Mouse (Mus musculus) heart, embryonic 11.5 days (tissue): Measurements from ENCODE around the gene Gbe1. TPM values are rescaled to one million over a fixed set of nuclear protein-coding genes. Genes with fewer than 3 reads are reported as not detected.

Experiments used
- ATAC-seq: fragments of 200-750 bp; cut with Nextera tagmentation; replicated peaks from 2 replicates; pipeline ENCODE4 v1.8.0; 2017; ENCODE audit warnings: moderate library complexity; ENCODE audit not compliant: insufficient number of reproducible peaks, low FRiP score, low TSS enrichment
- H3K27ac ChIP-seq: fragments of 300-500 bp; sonication (generic); 2 replicates; pipeline ENCODE4 v1.5.1; 2014; ENCODE audit warnings: mild to moderate bottlenecking, low read depth, low read length
- H3K27me3 ChIP-seq: fragments of 300-500 bp; sonication (generic); 2 replicates; pipeline ENCODE4 v1.6.1; 2014; ENCODE audit warnings: mild to moderate bottlenecking, low read length, mixed read lengths; ENCODE audit not compliant: control insufficient read depth, insufficient read depth
- H3K36me3 ChIP-seq: fragments of 300-500 bp; sonication (generic); 2 replicates; pipeline ENCODE4 v1.6.1; 2014; ENCODE audit warnings: mild to moderate bottlenecking, low read length, moderate library complexity, mixed read lengths; ENCODE audit not compliant: control insufficient read depth, insufficient read depth
- H3K4me1 ChIP-seq: fragments of 300-500 bp; sonication (generic); 2 replicates; pipeline ENCODE4 v1.6.1; 2014; ENCODE audit warnings: low read length; ENCODE audit not compliant: control insufficient read depth, insufficient read depth
- H3K4me2 ChIP-seq: fragments of 300-500 bp; sonication (generic); 2 replicates; pipeline ENCODE4 v1.6.1; 2014; ENCODE audit warnings: mild to moderate bottlenecking, moderate library complexity
- H3K4me3 ChIP-seq: fragments of 300-500 bp; sonication (generic); 2 replicates; pipeline ENCODE4 v1.5.1; 2014; ENCODE audit warnings: low read depth, low read length
- H3K9ac ChIP-seq: fragments of 300-500 bp; sonication (generic); 2 replicates; pipeline ENCODE4 v1.6.1; 2014; ENCODE audit warnings: mild to moderate bottlenecking, low read depth, low read length, moderate library complexity
- H3K9me3 ChIP-seq: fragments of 300-500 bp; sonication (generic); replicated peaks from 2 replicates; pipeline ENCODE4 v1.6.1; 2016; ENCODE audit warnings: low read length; ENCODE audit not compliant: control insufficient read depth
- WGBS: fragments of 180-500 bp; shearing (Covaris S2); extraction: QIAGEN DNeasy Blood & Tissue Kit; methylation state at CpG from one replicate; pipeline ENCODE4 v1.1.7; 2014; ENCODE audit not compliant: insufficient replicate concordance; 5-methylcytosine and 5-hydroxymethylcytosine counted together
- polyA plus RNA-seq: library from polyadenylated mRNA; unstranded; fragments of >200 nt; fragmentation: Nextera tagmentation; extraction: Ambion mirVana; gene quantifications from 2 replicates; pipeline ENCODE4 v1.2.1, GENCODE M21; 2014

Gbe1 gene
- polyA plus RNA-seq, 1 experiment from 2014 or later, result 44.6 TPM

GRCm38 (mm10) chr16:70385494-70385893 lies 71.7 kb downstream of the Gbe1 start:
- Histone ChIP-seq H3K4me1 (no peaks in the 10 kb centered on the region), H3K9ac (no peak overlapping the region), H3K9me3 (no peaks in the 10 kb centered on the region), H3K27me3 (no peaks in the 10 kb centered on the region), H3K4me2 (no peak overlapping the region), H3K4me3 (no peak overlapping the region), H3K36me3 (no peaks in the 10 kb centered on the region; the same call in 1 of the 2 replicates), H3K27ac (no peak overlapping the region)
- 86% methylated on average over 1 of the region's 1 CpGs for WGBS
- ATAC-seq, result no peak

DNA sequence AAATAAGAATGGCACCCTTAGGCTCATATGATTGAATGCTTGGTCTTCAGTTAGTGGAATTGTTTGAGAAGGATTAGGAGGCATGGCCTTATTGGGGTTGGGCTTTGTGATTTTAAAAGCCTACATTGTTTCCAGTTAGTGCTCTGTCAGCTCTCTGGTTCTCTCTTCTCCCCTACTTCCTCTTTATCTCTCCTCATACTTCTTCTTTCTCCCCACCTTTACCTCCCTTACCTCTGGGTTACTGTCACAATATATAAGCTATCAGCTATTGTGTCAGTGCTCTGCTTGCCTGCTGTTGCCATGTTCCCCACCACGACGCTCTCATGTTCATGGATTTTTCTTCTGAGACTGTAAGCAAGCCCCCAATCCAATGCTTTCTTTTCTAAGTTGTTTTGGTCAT lies 73.6 kb downstream of the Gbe1 start:
- no peak for ATAC-seq
- no peaks in the 10 kb centered on the region; the same call in 1 of the 2 replicates for H3K36me3 ChIP-seq
- whole genome bisulfite sequencing, result 89% methylated on average over 2 of the region's 2 CpGs
- H3K4me3 ChIP-seq, result no peak overlapping the region
- no peaks in the 10 kb centered on the region for H3K9me3 ChIP-seq
- no peaks in the 10 kb centered on the region for H3K4me1 ChIP-seq
- no peak overlapping the region for H3K27ac ChIP-seq
- H3K4me2 ChIP-seq, result no peak overlapping the region
- no peaks in the 10 kb centered on the region for H3K27me3 ChIP-seq
- no peak overlapping the region for H3K9ac ChIP-seq

GRCm38 (mm10) chr16:70395276-70395675 lies 81.5 kb downstream of the Gbe1 start:
- no peak overlapping the region for H3K4me3 ChIP-seq
- no peak for ATAC-seq
- peaks cover 3% of the 10 kb centered on the region; the same call in 1 of the 2 replicates for H3K4me1 ChIP-seq
- no peaks in the 10 kb centered on the region for H3K9me3 ChIP-seq
- no peak overlapping the region for H3K4me2 ChIP-seq
- no peak overlapping the region for H3K27ac ChIP-seq
- no peaks in the 10 kb centered on the region for H3K36me3 ChIP-seq
- WGBS, result 80% methylated on average over 3 of the region's 3 CpGs
- no peaks in the 10 kb centered on the region for H3K27me3 ChIP-seq
- H3K9ac ChIP-seq, result no peak overlapping the region

DNA sequence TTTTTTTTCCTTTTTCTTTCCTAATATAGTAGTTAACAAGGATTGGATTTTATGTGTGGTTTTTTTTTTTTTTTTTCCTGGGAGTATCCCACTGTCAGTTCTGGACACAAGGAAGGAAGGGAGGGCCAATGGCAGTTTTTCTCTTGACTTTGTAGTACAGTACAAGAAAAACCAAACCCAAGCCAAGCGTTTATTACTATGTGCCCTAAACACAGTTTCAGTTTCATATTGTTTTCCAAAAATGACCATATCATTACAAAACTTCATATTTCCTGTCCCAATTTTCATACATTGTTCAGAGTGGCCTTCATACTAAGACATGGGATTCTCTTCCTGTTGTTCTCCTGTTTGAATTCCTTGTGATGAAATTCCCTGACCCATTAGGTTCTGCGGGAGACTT lies 94.0 kb downstream of the Gbe1 start:
- Histone ChIP-seq H3K4me2 (no peak overlapping the region), H3K4me1 (no peaks in the 10 kb centered on the region), H3K9ac (no peak overlapping the region), H3K27me3 (no peaks in the 10 kb centered on the region), H3K4me3 (no peak overlapping the region), H3K27ac (no peak overlapping the region), H3K36me3 (no peaks in the 10 kb centered on the region), H3K9me3 (no peaks in the 10 kb centered on the region)
- WGBS, result 86% methylated on average over 2 of the region's 2 CpGs
- no peak for ATAC-seq

DNA sequence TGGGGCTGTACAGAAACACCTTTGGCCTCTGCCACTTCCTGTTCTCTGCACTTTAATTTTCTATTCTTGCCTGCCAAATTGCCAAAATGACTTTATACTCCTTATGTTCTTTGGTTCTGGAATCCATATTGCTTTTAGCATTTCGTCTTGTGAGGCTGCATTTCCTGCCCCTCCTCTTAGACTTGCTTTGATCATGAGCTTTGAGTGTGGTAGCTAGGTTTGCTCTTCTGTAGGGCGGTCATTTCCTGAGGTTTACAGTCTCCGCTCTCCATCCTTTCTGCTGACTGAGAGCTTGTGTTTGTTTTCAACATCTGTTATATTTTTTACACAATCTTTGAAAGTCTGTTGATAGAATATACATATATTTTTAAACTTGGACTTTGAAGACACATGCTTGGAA lies 107.3 kb downstream of the Gbe1 start:
- no peak overlapping the region for H3K4me3 ChIP-seq
- H3K4me2 ChIP-seq, result no peak overlapping the region
- ATAC-seq, result no peak
- no peaks in the 10 kb centered on the region for H3K27me3 ChIP-seq
- WGBS, result 75% methylated on average over 3 of the region's 3 CpGs
- no peak overlapping the region for H3K27ac ChIP-seq
- H3K4me1 ChIP-seq, result no peaks in the 10 kb centered on the region
- no peaks in the 10 kb centered on the region for H3K9me3 ChIP-seq
- H3K9ac ChIP-seq, result no peak overlapping the region
- H3K36me3 ChIP-seq, result no peaks in the 10 kb centered on the region

DNA sequence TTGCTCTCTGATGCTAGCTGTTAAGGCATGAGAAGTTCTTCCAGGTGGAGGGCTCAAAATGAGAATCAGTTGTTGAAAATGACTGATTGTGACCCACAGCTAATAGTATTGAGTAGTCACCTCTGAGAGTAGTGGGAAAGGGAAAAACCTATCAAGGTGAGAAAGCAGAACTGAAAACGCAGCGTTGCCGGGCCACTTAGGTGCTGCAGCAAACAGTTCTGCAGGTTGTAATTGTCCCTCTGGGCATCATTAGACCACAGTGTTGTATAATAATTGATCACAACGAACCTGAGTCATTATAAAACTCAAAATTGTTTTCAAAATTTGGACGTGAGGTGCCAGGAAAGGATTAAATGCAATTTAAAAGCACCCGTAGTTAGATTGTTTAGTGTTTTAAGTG lies 135.8 kb downstream of the Gbe1 start:
- no peaks in the 10 kb centered on the region for H3K27me3 ChIP-seq
- no peak for ATAC-seq
- H3K4me3 ChIP-seq, result no peak overlapping the region
- H3K9ac ChIP-seq, result no peak overlapping the region
- no peaks in the 10 kb centered on the region for H3K4me1 ChIP-seq
- no peak overlapping the region for H3K4me2 ChIP-seq
- no peak overlapping the region for H3K27ac ChIP-seq
- H3K9me3 ChIP-seq, result no peaks in the 10 kb centered on the region
- no peaks in the 10 kb centered on the region for H3K36me3 ChIP-seq
- 77% methylated on average over 6 of the region's 6 CpGs for WGBS

GRCm38 (mm10) chr16:70475583-70475982 lies 161.8 kb downstream of the Gbe1 start:
- ATAC-seq, result no peak
- H3K36me3 ChIP-seq, result no peaks in the 10 kb centered on the region
- no peak overlapping the region for H3K4me2 ChIP-seq
- H3K27me3 ChIP-seq, result no peaks in the 10 kb centered on the region
- H3K27ac ChIP-seq, result no peak overlapping the region
- no peaks in the 10 kb centered on the region for H3K4me1 ChIP-seq
- no peaks in the 10 kb centered on the region for H3K9me3 ChIP-seq
- no peak overlapping the region for H3K9ac ChIP-seq
- H3K4me3 ChIP-seq, result no peak overlapping the region
- WGBS, result 38% methylated on average over 1 of the region's 3 CpGs

GRCm38 (mm10) chr16:70476161-70476560 lies 162.4 kb downstream of the Gbe1 start:
- Histone ChIP-seq H3K27ac (no peak overlapping the region), H3K4me3 (no peak overlapping the region), H3K27me3 (no peaks in the 10 kb centered on the region), H3K4me1 (no peaks in the 10 kb centered on the region), H3K36me3 (no peaks in the 10 kb centered on the region), H3K9ac (no peak overlapping the region), H3K9me3 (no peaks in the 10 kb centered on the region), H3K4me2 (no peak overlapping the region)
- no peak for ATAC-seq
- WGBS, result 80% methylated on average over 4 of the region's 4 CpGs

- no peak for ATAC-seq
Observed at GRCm38 (mm10) chr16:70480494-70480893, 166.7 kb downstream of the Gbe1 start.

More at GRCm38 (mm10) chr16:70480494-70480893, 166.7 kb downstream of the Gbe1 start:
- H3K27me3 ChIP-seq, result no peaks in the 10 kb centered on the region
- H3K4me2 ChIP-seq, result no peak overlapping the region
- no peaks in the 10 kb centered on the region for H3K9me3 ChIP-seq
- no peak overlapping the region for H3K4me3 ChIP-seq
- H3K9ac ChIP-seq, result no peak overlapping the region
- H3K36me3 ChIP-seq, result no peaks in the 10 kb centered on the region
- H3K4me1 ChIP-seq, result no peaks in the 10 kb centered on the region
- 75% methylated on average over 3 of the region's 3 CpGs for WGBS
- no peak overlapping the region for H3K27ac ChIP-seq
